Mouse (Mus musculus) testis, adult 2 months (tissue): ENCODE measurements around the gene Fry.

Experiments used
- CTCF ChIP-seq: fragments of 200-500 bp; IDR thresholded peaks from 2 replicates; pipeline ENCODE4 v1.5.1; 2012; ENCODE audit warnings: low read depth, mild to moderate bottlenecking, inconsistent platforms, low read length, moderate library complexity; ENCODE audit not compliant: control insufficient read depth, insufficient read depth, insufficient replicate concordance
- POLR2A ChIP-seq: fragments of 200-500 bp; IDR thresholded peaks from 2 replicates; pipeline ENCODE4 v1.6.1; 2012; ENCODE audit warnings: low read depth, mild to moderate bottlenecking, inconsistent platforms, low read length, moderate library complexity; ENCODE audit not compliant: control insufficient read depth

DNA sequence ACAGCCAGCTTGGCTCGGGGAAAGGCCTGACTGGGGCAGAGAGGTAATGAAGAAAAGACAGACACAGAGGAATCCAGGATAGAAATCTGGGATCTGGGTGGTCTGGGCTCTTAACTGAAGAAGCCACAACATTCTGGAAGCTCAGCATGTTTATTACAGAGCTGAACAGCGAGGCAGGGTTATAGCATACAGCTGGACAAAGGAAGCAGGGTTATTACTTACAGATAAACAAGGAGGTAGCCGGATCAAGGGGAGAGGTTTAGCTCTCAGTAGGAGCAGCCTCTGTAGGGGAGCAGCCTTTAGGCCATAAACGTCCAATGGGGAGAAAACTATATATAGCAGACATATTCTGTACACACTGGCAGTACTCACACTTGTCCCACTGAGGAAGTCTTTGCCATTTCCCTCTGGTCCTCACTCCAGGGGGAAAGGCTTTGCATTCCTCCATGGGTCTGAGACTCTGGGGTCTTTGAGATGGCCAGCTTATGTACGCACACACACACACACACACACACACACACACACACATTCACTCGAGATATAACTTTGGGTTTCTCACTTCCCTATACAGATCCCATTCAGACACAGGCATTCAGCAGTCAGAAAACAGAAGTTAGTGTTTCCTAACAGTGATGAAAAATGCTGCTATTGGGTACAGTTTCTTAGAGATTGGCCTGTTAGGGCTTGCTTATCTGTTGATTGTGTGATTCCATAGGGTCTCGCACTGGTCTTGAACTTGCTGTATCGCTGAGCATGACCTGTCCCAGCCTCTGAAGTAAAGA lies 256.5 kb downstream of the Fry start:
- TF ChIP-seq CTCF (no peak), POLR2A (no peak)
